Comparison of ENCODE assay signal across 24 mouse cellular contexts in the genomic region with DNA sequence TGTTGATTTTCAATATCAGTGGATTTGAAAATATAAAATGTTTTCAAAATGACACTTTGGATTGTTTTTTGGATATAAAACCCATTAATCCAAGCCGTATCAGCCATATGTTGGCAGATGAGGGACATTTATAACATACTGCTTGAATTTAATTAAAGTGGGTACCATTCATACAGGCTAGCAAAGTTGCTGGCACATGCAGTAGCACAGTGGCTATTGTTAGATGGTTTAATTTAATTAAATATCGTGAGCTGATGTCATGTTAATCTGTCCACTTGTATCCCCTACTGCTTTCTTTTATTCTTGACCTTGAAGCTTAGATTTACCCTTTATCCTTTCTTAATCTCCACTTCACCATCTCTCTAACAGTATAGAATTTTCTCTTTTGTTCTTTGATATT.
DNase-seq lines count a peak whose midpoint lies in the region; ATAC-seq lines count a peak whose summit lies in the region.
"Had no signal": no experiment of that assay in that cellular context is flagged by ENCODE, and none has a peak within 500 bp of the region (broad histone marks: within the 10 kb centered on the region; RNA-seq: fewer than 3 reads in every experiment).

No protein-coding gene starts in this region.

- no peak overlapping the region for H3K4me3 ChIP-seq in forebrain, embryonic 11.5 days (ENCODE audit: low read depth, low read length)
- no peak overlapping the region for H3K4me3 ChIP-seq in forebrain, embryonic 13.5 days
- H3K4me3 ChIP-seq in midbrain, embryonic 12.5 days: no peak overlapping the region
- no peak overlapping the region for H3K4me3 ChIP-seq in midbrain, embryonic 14.5 days (replicated peaks; ENCODE audit: low read depth, low read length)
- H3K4me3 ChIP-seq: embryonic facial prominence, embryonic 10.5 days; embryonic facial prominence, embryonic 13.5 days; erythroblast, embryonic 14.5 days; heart, adult 2 months; hindbrain, embryonic 12.5 days; hindbrain, embryonic 15.5 days had no signal

- H3K27me3 ChIP-seq in forebrain, embryonic 11.5 days (ENCODE audit: control insufficient read depth, insufficient read depth, low read length): no peaks in the 10 kb centered on the region
- no peaks in the 10 kb centered on the region for H3K27me3 ChIP-seq in forebrain, embryonic 13.5 days
- H3K27me3 ChIP-seq in midbrain, embryonic 12.5 days: no peaks in the 10 kb centered on the region
- no peaks in the 10 kb centered on the region for H3K27me3 ChIP-seq in midbrain, embryonic 14.5 days (ENCODE audit: control insufficient read depth, insufficient read depth, low read length)
- H3K27me3 ChIP-seq: embryonic facial prominence, embryonic 13.5 days; hindbrain, embryonic 12.5 days; hindbrain, embryonic 15.5 days had no signal

- no peaks in the 10 kb centered on the region for H3K9me3 ChIP-seq in forebrain, embryonic 11.5 days (ENCODE audit: control insufficient read depth, low read length)
- no peaks in the 10 kb centered on the region for H3K9me3 ChIP-seq in forebrain, embryonic 13.5 days (replicated peaks)
- no peaks in the 10 kb centered on the region for H3K9me3 ChIP-seq in midbrain, embryonic 12.5 days
- H3K9me3 ChIP-seq in midbrain, embryonic 14.5 days (ENCODE audit: control insufficient read depth, low read length): no peaks in the 10 kb centered on the region
- H3K9me3 ChIP-seq: embryonic facial prominence, embryonic 10.5 days; embryonic facial prominence, embryonic 13.5 days; hindbrain, embryonic 12.5 days; hindbrain, embryonic 15.5 days had no signal

- no peak overlapping the region for H3K4me2 ChIP-seq in forebrain, embryonic 11.5 days (ENCODE audit: low read depth, low read length, severe bottlenecking)
- no peak overlapping the region for H3K4me2 ChIP-seq in forebrain, embryonic 13.5 days
- no peak overlapping the region for H3K4me2 ChIP-seq in midbrain, embryonic 12.5 days (replicated peaks)
- no peak overlapping the region for H3K4me2 ChIP-seq in midbrain, embryonic 14.5 days (ENCODE audit: low read length)
- H3K4me2 ChIP-seq: embryonic facial prominence, embryonic 13.5 days; heart, embryonic 11.5 days; hindbrain, embryonic 12.5 days; hindbrain, embryonic 15.5 days had no signal

- no peaks in the 10 kb centered on the region for H3K36me3 ChIP-seq in forebrain, embryonic 11.5 days (ENCODE audit: control insufficient read depth, insufficient read depth, low read length)
- H3K36me3 ChIP-seq in forebrain, embryonic 13.5 days (ENCODE audit: poor library complexity, severe bottlenecking): no peaks in the 10 kb centered on the region
- H3K36me3 ChIP-seq in midbrain, embryonic 12.5 days: no peaks in the 10 kb centered on the region
- H3K36me3 ChIP-seq in midbrain, embryonic 14.5 days (ENCODE audit: control insufficient read depth, insufficient read depth, low read length): no peaks in the 10 kb centered on the region
- H3K36me3 ChIP-seq: hindbrain, embryonic 12.5 days; hindbrain, embryonic 15.5 days had no signal

- no peaks in the 10 kb centered on the region for H3K4me1 ChIP-seq in forebrain, embryonic 11.5 days (replicated peaks; ENCODE audit: control insufficient read depth, insufficient read depth, low read length)
- no peaks in the 10 kb centered on the region for H3K4me1 ChIP-seq in forebrain, embryonic 13.5 days
- H3K4me1 ChIP-seq in midbrain, embryonic 12.5 days: peaks cover 4% of the 10 kb centered on the region; the same call in 1 of the 2 replicates
- no peaks in the 10 kb centered on the region for H3K4me1 ChIP-seq in midbrain, embryonic 14.5 days (ENCODE audit: control insufficient read depth, insufficient read depth, low read length)
- H3K4me1 ChIP-seq: embryonic facial prominence, embryonic 10.5 days; embryonic facial prominence, embryonic 13.5 days; hindbrain, embryonic 12.5 days had no signal

- no peak overlapping the region for H3K27ac ChIP-seq in forebrain, embryonic 11.5 days (ENCODE audit: low read depth, low read length)
- H3K27ac ChIP-seq in forebrain, embryonic 13.5 days: no peak overlapping the region
- no peak overlapping the region for H3K27ac ChIP-seq in midbrain, embryonic 12.5 days (replicated peaks)
- H3K27ac ChIP-seq in midbrain, embryonic 14.5 days (replicated peaks; ENCODE audit: low read depth, low read length): no peak overlapping the region
- H3K27ac ChIP-seq: embryonic facial prominence, embryonic 10.5 days; embryonic facial prominence, embryonic 13.5 days; heart, adult 2 months; hindbrain, embryonic 12.5 days; hindbrain, embryonic 15.5 days had no signal

- H3K9ac ChIP-seq in forebrain, embryonic 11.5 days (ENCODE audit: low read length): no peak overlapping the region
- no peak overlapping the region for H3K9ac ChIP-seq in forebrain, embryonic 13.5 days
- no peak overlapping the region for H3K9ac ChIP-seq in midbrain, embryonic 12.5 days (replicated peaks)
- no peak overlapping the region for H3K9ac ChIP-seq in midbrain, embryonic 14.5 days (replicated peaks; ENCODE audit: low read length)
- H3K9ac ChIP-seq: embryonic facial prominence, embryonic 13.5 days; hindbrain, embryonic 12.5 days; hindbrain, embryonic 15.5 days had no signal

- WGBS in forebrain, embryonic 11.5 days: 57% methylated on average over 2 of the region's 2 CpGs
- 26% methylated on average over 2 of the region's 2 CpGs for WGBS in forebrain, embryonic 13.5 days
- WGBS in midbrain, embryonic 12.5 days: 38% methylated on average over 2 of the region's 2 CpGs
- 38% methylated on average over 2 of the region's 2 CpGs for WGBS in midbrain, embryonic 14.5 days

- DNase-seq in forebrain, embryonic 11.5 days (ENCODE audit: low spot score): no peak
- no peak for DNase-seq in midbrain, embryonic 14.5 days
- DNase-seq in MN1 (ENCODE audit: low spot score): peak; percentile 9
- DNase-seq in kidney, adult 9 months: no peak
- DNase-seq: adrenal gland, adult 2 months; adrenal gland, postnatal 14 days; cerebellum, adult 11-12 months; cerebellum, adult 8-10 months; cerebellum, postnatal 10 days; cerebellum, postnatal 36 days; embryo, embryonic 11 days; gastrocnemius, postnatal 10 days; gastrocnemius, postnatal 36 days; heart, adult 2 months had no signal

- peak; percentile 57; the same call in 1 of the 2 replicates for ATAC-seq in forebrain, embryonic 11.5 days (replicated peaks; ENCODE audit: low FRiP score)
- ATAC-seq in forebrain, embryonic 13.5 days: no peak
- 0 out of 2 replicates have a peak, but pooled peaks have one; percentile 11 for ATAC-seq in midbrain, embryonic 12.5 days (ENCODE audit: low FRiP score, low read depth)
- ATAC-seq in midbrain, embryonic 14.5 days (ENCODE audit: low FRiP score, low TSS enrichment): no peak
- ATAC-seq: forebrain, embryonic 16.5 days; Patski had no signal

Comparison
In these comparisons a context has a peak if more than half of its experiments do, and no peak if none do; other contexts are left out.
1. ATAC-seq: peak in forebrain, embryonic 11.5 days (single experiment) and midbrain, embryonic 12.5 days (single experiment); none in forebrain, embryonic 13.5 days (single experiment) and midbrain, embryonic 14.5 days (single experiment).